Mouse (Mus musculus) cerebellum, postnatal 10 days (tissue): ENCODE measurements around the gene Cc2d1b.

Experiments
- DNase-seq, 2 experiments: peaks; one replicate each; pipeline ENCODE4 v3.0.0; 2021; ENCODE audit warnings: mixed read lengths in 2 of 2

Cc2d1b gene

DNA sequence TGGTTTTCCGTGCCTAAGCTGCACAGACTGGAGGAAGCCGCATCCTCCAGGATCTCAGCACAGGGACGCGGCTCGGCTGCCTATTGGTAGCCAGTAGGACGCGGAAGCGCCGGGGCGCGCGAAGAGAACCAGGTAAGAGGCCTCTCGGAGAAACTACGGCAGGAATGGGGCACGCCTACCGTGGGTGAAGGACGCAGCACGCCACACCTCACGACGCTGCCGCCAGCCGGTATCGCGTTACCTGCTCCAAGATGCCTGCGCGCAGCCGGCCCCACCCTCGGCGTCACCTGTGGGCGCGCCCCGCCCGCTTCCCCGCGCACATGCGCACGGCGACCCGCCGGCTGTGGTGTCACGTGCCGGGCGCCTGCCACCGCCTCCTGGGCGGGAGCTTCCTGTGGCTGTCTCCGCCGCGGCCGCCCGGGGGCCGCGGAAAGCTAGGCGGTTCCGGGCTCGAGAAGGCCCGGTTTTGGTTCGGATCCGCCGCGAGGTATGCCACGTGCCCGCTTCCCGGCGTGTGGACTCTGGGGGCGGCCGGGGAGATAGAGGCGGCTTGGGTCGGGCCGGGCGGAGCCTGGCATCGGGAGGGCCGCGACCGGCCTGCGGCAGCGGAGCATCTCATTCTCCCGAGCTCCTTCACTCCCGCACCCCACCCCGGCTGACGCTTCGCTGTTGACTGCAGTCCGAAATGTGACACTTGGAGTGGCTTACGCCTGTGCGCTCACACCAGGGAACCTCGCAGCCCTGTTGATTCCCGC is at the start of gene Cc2d1b:
Gene Cc2d1b (plus strand): TSS at position 354 of the 755 bp plus-strand sequence.
- peak; percentile 95 to 96 for DNase-seq

DNA sequence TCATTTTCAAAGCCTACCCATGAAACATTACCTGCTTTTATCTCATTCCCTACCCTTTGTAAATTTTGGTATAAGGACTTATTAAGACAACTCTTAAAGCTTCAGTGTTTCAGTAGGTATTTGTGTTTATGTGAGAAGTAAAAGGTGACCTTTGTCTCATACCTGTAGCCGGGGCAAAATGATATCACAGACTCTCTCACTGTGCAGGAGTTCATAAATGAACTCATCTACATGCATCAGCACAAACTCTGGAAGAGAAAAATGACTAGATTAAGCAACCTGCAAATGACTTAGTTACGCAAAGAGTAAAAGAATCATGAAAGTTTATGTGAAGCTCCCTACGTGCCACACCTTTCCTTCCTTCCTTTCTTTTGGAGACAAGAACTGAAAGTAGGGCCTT is 47.1 kb upstream of the Cc2d1b start:
- DNase-seq, result no peak

DNA sequence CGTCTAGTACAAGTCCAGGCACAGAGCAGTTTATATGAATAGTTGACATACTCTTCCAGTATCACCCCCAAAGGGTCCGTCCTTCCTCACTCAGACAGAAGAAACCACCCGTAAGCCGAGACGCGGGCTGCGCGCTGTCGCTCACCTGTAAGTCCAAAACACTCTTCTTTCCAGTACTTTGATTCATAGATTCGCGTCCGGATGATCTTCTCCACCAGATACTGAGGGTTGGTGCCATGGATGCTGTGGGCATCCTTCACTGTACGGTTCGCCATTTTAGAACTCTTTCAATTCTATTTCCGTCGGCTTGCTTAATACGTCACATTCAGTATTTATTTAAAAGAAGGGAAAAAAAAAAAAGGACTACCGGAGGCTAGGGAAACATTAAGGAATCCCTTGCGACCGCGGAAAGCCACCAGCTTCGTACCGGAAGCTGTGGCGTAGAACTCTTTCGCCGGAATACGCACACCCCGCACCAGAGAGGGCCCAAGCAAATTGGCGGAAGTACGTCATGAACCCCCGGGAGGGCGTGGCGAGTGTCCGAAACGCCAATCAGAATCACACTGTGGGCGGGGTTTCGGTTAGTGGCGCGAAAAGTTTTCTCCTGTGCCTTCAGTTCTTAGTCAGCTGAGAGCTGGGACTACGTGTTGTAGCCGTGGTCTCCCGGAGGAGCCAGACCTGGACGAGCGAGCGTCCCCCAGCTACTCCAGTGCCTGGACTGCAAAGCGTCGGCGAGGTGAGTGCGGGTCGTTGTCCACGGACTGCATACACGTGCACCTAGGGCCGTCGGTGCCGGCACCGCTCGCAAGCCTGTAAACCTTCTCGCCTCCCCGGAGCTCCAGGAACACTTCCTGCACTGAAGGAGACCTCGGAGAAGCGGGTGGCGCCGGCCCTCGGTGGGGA is 40.6 kb upstream of the Cc2d1b start, which contains the start of the genes Prpf38a and Orc1:
Gene Prpf38a (minus strand): TSS at position 497 of the 903 bp plus-strand sequence.
Gene Orc1 (plus strand): TSS at position 584 of the 903 bp plus-strand sequence.
- peak; percentile 99 for DNase-seq

DNA sequence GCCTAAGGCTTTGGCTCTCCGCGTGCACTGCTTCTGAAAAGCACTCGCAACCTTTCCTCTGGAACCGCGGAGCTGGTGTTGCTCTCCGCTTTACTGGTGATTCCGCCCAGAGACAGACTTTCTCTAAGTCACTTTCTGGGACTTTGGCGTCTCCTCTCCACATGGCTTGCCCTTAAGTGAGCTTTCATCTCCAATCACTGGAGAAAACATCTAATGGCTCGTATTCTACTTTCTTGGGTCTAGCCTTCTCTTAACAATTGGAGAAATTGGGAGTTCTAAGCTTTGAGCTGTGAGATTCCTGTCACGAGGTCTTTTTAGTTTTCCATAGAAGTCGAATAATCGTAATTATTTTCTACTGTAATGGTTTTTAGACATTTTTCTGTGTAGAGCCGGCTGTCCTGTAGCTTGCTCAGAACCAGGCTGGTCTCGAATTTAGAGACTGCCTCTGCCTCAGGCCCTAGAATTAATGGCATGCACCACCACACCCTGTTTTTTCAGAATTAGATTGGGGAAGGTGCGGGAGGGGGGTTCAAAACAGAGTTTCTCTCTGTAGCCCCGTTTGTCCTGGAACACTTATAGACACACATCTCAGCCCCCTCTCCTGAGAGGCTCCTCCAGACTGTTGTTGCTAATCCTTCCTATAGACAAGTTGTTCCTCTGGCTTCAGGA is 39.9 kb upstream of the Cc2d1b start:
- no peak for DNase-seq

DNA sequence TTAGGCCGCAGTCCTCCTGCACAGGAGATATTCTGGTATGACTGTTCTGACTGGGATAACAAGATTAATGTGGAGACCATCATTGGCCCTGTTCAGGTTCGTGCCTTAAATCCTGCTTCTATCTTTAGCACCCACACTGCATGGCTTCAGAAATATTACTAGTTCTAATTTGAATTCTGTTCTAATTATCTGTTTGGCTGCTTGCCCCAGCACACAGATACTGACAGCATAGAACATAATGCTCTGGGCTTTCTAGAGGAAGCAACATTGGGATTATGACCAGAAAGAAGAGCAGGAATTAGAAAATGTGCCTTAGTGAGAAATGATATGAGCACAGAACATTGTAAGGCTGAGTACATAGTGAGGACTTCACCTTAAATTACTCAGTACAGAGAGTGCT is 26.4 kb upstream of the Cc2d1b start:
- DNase-seq, result no peak

DNA sequence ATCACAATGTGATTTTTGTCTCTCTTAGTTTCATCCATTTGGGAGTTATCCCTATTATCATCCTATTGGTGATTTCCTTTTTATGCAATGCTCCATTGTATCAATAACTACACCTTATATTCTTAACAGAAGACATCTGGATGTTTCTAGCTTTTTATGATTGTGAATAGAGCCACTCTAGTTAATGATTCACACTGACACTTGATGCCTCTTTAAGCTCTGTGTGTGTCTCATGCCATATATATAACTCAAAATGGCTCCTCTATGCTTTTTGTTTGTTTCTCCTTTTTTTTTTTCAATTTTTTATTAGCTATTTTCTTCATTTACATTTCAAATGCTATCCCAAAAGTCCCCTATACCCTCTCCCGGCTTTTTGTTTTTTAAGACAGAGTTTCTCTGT is 24.0 kb upstream of the Cc2d1b start:
- no peak for DNase-seq

DNA sequence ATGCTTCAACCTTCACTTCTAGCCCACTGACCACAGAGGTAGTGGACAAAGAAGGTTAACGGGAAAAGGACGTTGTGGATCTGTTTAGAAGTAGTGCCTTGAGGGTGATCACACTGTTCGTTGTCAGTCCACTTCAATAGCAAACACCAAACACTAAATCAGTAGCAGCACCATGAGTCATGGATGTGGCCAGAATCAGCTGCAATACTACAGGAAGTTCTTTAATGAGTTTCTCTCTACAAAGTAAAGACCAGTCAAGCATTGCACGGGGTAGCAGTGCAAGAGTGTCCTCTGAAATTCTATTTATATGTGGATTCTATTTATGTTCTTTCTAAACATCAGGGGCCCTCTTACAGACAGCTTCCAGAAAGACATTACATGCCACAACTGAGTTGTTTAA is 21.4 kb upstream of the Cc2d1b start:
- DNase-seq, result no peak

DNA sequence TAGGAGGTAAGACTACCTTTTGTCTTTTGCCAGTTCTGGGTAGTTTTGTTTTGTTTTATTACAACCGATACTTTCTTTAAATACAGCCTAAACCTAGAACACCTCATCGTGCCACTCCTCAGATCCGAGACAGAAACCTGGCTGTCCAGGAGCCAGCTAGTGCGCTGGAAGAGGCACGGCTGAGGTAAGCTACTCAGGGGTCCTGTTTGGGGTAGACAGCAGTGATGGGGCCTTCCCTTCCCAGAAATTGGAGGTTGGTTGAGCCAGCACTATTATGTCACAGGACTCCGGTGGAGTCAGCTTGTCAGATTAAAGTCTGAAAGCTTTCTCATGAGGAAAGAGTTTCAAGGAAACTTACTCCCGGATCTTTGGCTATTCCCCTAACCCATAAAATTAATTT is 17.9 kb upstream of the Cc2d1b start:
- DNase-seq, result no peak

DNA sequence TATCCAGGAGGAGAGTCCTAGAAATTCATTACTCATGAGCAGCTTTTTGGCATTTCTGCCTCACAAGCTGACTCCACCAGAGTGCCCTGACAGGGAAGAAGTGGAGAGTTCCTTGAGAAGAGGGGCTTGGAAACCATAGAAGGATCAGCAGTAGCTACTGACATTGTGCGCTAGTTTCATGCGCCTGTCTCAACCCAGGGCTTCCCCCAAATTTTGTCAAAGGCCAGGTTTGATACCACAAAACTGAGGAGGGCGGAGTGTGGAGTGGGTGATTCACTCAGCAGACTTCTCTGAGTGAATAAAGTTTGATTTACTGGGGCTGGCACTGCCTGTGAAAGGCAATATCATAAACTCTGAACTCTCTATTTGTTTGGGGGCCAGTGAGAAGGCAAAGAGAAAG is 11.1 kb upstream of the Cc2d1b start:
- DNase-seq, result no peak

DNA sequence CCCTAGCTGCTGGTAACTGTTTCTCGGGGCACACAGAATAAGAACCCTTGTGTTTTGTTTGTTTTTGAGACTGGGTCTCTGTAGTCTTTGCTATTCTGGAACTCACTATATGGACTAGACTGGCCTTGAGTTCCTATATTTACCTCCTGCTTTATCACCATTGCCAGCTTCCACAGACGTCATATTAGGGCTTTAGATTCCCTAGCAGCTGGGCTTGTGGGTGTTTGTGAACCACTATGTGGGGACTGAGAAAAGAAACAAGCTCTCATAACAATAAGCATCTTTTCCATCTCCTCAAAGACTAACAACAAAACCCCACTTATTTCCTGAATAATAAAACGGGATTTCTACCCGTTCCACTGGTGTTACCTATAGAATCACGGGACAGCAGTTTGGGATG is 8.8 kb upstream of the Cc2d1b start:
- DNase-seq, result no peak

DNA sequence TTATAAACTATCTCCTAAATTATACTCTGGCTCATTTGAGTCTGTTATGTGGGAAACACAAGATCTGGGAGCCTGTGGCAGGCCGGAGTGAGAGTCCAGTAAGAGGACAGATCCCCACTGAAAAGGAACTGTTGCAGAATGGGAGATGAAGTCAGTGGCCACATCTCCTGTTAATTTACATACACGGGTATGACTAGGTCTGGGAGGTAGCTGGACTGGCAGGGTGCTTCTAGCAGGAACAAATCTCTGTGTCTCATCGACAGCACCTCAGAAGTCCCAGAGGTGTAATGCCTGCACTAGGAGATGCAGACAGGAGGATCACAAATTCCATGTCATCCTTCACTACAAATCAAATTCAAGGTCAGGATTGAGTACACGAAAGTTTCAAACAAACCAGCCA is 1.2 kb upstream of the Cc2d1b start:
- DNase-seq, result no peak

DNA sequence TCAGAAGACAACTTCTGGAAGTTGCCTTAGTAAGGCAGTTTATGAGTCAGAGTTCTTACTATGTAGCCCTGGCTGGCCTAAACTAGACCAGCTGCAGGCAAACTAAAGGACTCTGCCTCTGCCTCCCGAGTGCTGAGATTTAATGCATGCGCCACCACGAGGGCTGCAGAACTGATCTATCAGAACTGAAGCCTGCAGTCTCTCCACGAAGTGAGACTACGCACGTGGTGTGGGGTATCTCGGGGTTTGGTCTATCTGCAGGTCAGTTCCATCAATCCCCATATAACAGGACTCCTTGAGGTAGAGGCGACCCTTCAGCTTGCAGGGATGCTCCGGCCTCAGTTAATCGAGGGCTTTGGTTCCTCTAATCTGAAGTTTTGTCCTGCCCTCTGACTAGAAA is 575 bp upstream of the Cc2d1b start:
- peak in 1 of 2 experiments; percentile 38 for DNase-seq

DNA sequence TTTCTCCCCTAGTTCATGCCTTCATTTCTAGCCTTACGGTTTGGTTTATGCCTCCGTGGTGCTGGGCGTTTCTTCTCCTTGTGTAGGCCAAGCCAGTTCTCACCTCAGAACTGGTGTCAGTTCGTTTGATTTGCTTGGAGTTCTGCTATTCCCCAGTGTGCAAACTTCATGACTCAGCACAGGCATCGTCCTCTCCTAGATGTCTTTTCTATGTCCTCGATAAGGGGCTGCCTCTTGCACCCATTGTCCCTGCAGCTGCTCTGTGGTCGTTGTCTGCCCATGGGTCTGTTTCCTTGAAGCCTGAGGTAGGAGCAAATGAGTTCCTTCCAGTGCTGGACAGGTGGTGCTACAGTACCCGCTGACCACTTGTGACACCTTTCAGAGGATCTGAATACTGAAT is 796 bp downstream of the Cc2d1b start:
- peak in 1 of 2 experiments; percentile 32 for DNase-seq

DNA sequence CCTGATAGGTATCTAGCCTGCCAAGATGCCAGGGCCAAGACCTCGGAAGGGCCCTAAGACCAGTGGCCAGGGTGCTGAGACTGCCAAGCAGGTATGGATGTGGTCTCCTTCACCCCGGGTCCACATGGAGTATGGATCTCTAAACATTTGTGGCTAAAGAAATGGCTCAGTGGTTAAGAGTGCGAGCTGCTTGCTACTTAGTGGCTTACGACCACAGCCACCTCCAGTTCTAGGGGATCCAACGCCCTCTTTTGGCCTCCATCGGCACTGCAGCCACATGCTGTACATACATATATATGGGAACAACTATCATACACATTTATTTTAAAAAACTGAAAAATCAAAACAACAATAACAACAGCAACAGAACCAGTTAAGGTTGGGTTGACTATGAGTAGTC is 1.8 kb downstream of the Cc2d1b start:
- DNase-seq, result peak; percentile 43 to 45

DNA sequence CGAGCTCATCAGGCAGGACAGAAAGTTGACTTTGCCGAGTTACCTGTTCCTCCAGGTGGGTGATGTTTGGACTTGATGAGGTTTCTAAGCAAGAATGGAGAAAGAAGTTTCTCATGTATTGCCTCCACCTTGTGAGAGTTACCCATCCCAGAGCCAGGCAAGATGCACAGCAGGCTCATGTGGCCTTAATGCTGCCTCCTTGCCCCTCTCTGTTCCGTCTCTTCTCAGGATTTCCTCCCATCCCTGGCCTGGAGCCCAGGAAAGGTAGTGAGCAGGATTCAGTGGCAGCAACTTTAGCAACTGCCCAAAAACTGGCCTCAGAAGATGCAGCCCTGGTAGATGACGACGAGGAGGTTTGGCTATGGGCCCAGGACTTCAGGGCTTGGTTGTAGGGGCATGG is 7.3 kb downstream of the Cc2d1b start:
- DNase-seq, result no peak

DNA sequence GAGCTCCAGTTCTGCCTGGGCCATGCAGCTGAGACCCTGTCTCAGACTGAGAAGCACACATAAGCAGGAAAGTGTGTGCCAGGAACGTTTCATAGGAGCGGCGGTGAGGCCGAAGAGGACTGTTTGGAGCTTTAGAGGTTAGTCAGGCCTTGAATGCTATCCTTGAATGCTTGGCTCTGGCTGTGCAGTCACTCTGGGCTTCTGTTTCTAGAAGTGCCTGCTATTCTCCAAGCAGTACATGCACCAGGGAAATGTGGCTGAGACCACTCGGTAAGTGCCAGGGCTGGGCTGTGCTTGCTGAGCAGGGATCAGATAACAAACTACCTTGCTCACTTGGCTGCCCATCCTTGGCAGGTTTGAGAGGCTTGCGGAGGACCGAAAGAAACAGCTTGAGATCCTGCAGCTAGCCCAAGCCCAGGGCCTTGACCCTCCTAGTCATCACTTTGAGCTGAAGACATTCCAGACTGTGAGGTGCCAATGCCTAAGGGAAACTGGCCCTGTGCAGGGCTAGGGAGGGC is 9.7 kb downstream of the Cc2d1b start:
- no peak for DNase-seq

DNA sequence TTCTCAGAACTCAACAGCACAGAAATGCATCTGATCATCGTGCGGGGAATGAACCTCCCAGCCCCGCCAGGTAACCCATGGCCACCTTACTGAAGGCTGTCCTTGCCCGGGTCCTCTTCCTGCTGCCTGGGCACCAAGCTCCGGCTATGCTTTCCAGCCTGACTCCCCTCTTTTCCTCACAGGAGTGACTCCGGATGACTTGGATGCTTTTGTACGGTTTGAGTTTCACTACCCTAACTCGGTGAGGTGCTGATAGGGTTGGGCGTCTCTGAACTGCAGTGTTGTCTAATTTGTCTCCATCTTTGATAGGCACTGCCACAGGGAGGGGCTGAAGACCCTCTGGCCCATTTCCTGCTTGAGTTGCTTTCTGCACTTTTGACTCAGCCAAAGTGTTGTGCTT is 10.4 kb downstream of the Cc2d1b start:
- DNase-seq, result no peak

DNA sequence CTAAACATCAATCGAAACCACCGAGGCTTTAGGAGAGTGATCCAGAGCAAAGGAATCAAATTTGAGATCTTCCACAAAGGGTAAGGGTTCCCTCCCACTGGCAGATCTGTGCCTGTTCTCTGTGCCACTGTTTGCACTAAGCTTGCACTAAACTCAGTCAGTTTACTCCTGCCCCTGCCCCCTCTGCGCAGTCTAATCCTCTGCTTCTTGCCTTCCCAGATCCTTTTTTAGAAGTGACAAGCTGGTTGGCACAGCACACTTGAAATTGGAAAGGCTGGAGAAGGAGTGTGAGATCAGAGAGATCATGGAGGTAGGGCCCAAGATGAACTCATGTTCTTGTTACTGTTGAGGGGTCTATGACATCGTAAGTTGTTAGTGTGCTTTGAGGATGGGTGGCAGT is 11.9 kb downstream of the Cc2d1b start:
- no peak for DNase-seq

DNA sequence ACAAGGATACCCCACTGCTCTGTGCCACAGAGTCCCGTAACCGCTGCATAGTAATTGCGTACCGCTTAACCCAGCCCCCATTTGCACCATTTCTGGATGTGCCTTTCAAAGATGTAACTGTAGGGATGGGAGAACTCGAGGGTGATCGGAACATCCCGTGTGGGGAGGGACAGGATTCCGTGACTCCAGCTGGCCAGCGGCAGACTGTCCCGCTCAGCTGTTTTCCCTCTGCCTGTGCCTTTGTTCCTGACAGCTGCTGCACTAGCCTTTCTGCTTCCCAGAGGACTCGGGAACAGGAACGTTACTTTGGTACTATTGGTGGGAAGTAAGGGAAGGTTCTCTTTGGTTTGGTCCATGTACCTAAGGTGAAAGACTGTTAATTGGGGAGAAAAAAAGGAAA is 14.0 kb downstream of the Cc2d1b start:
- no peak for DNase-seq

DNA sequence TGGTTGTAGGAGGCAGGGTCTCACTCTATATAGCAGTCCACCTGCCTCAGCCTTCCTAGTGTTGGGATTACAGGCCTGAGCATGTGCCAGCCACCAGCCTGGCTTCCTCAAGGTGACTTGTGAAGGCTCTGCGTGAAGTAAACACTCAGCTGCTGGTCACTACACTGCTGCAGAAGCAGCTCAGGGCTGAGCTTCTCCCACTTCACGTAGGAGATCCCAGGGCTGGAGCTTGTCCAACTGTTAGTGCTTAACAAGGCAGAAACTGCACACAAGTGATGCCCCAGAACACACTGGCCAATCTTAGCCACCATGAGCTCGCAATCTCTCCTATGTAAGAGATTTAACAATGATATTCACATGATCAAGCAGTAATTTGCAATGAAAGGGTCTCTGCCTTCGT is 15.0 kb downstream of the Cc2d1b start:
- peak; percentile 59 to 64 for DNase-seq

DNA sequence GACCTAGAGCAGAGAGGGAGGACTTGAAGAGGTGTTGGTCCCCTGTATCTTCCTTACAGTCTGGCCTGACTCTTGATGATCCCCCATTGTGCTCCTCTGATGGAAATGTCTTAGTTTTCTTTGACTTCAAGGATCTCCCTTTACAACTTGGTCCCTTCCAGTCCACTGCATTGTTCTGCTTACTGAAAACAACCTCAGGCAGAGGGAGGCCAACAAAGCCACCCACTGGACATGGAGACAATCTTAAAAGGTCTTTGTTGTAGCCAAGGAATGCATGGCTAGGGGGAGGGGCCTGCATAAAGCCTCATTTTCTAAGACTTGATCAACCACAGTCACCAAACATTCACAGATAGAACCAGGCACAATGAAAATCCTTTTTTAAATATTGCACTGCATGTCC is 15.4 kb downstream of the Cc2d1b start:
- no peak for DNase-seq

DNA sequence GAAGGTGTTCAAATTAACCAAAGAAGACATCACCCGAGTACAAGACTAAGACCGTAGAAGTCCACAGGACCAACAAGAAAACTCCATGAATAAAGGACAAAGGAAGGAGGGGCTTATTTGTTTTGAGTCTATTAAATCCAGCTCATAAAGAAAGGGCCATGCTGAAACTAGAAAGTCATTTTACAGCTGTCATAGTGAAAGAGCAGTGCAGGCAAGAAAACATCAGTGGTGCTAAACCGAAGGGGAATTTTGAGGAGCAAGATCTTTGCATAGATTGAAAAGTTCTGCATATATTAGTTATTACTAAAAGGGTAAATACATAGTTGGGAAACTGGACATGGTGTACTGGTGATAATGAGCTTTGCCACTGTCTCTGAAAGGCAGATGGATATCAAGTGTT is 18.0 kb downstream of the Cc2d1b start:
- DNase-seq, result no peak

DNA sequence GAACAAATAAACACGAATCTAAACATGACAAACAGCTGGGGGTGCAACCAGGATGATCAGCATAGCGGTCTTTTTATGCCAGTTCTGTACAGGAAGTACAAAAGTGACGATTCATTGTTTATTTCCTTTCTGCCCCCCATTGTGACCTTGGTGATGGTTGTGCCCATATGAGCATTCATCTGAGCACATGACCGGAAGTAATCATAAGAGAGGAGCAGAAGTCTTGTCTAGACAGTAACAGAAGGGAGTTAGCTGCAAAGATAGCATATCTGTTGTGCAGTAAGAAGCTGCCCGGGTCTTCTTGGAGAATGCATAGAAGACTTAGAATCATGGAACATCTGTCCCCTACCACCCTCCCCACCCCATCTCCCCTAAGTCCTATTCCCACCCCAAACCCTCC is 19.0 kb downstream of the Cc2d1b start:
- no peak for DNase-seq
